Mouse (Mus musculus) ES-Bruce4 (cell line): ENCODE measurements around the gene Gm21987. TPM values are rescaled to one million over a fixed set of nuclear protein-coding genes. Genes with fewer than 3 reads are reported as not detected.
A peak's percentile ranks its signal among the peaks of the same experiment; 100 is the strongest.
"Not testable (repeated sequence)": the region's sequence is repeated elsewhere in the genome, so short reads cannot be mapped to it uniquely, and the experiment has no call there.

Experiments
- H3K27ac ChIP-seq: 2 replicates; pipeline ENCODE4 v1.5.1; 2012; ENCODE audit warnings: low read length, inconsistent platforms; ENCODE audit not compliant: insufficient read depth
- H3K27me3 ChIP-seq: 2 replicates; pipeline ENCODE4 v1.6.1; 2012; ENCODE audit warnings: mild to moderate bottlenecking, low read length, inconsistent platforms; ENCODE audit not compliant: control insufficient read depth, poor library complexity, insufficient read depth, severe bottlenecking
- H3K36me3 ChIP-seq: 2 replicates; pipeline ENCODE4 v1.6.1; 2012; ENCODE audit warnings: inconsistent platforms, mild to moderate bottlenecking, low read length, moderate library complexity; ENCODE audit not compliant: control insufficient read depth, poor library complexity, insufficient read depth, severe bottlenecking
- H3K4me1 ChIP-seq: one replicate; pipeline ENCODE4 v1.8.1; 2011; ENCODE audit warnings: low read length; ENCODE audit not compliant: control insufficient read depth, insufficient read depth
- H3K4me3 ChIP-seq: 2 replicates; pipeline ENCODE4 v1.5.1; 2011; ENCODE audit warnings: low read depth, mild to moderate bottlenecking, low read length
- H3K9ac ChIP-seq: 2 replicates; pipeline ENCODE4 v1.6.1; 2012; ENCODE audit warnings: low read depth, mild to moderate bottlenecking, inconsistent platforms; ENCODE audit not compliant: poor library complexity, severe bottlenecking
- H3K9me3 ChIP-seq: replicated peaks from 2 replicates; pipeline ENCODE4 v1.6.1; 2012; ENCODE audit warnings: mild to moderate bottlenecking, low read length, inconsistent platforms; ENCODE audit not compliant: control insufficient read depth, poor library complexity, insufficient read depth, severe bottlenecking
- CTCF ChIP-seq: IDR thresholded peaks from one replicate; pipeline ENCODE4 v1.8.1; 2011; ENCODE audit warnings: low read depth, low read length
- EP300 ChIP-seq: IDR thresholded peaks from 2 replicates; pipeline ENCODE4 v1.6.1; 2011; ENCODE audit warnings: low read depth, low read length; ENCODE audit not compliant: insufficient read depth
- POLR2A ChIP-seq: IDR thresholded peaks from one replicate; pipeline ENCODE4 v1.8.1; 2011; ENCODE audit warnings: low read length; ENCODE audit not compliant: insufficient read depth
- polyA plus RNA-seq: library from polyadenylated mRNA; stranded (reverse); fragments of >200 nt; gene quantifications from 2 replicates; pipeline ENCODE4 v1.2.4, GENCODE M21; 2011; ENCODE audit warnings: low read depth; ENCODE audit not compliant: missing spikeins, insufficient read depth, insufficient read length

Gm21987 gene
- polyA plus RNA-seq, 1 experiment = not detected

GRCm38 (mm10) chr16:38324311-38324710, 22.5 kb upstream of the Gm21987 start:
- H3K27ac ChIP-seq = no peak overlapping the region
- H3K4me1 ChIP-seq = no peaks in the 10 kb centered on the region
- H3K9me3 ChIP-seq = no peaks in the 10 kb centered on the region
- H3K27me3 ChIP-seq = no peaks in the 10 kb centered on the region
- H3K9ac ChIP-seq = no peak overlapping the region
- TF ChIP-seq EP300 (no peak), POLR2A (no peak), CTCF (no peak)
- H3K4me3 ChIP-seq = no peak overlapping the region
- no peaks in the 10 kb centered on the region for H3K36me3 ChIP-seq

DNA sequence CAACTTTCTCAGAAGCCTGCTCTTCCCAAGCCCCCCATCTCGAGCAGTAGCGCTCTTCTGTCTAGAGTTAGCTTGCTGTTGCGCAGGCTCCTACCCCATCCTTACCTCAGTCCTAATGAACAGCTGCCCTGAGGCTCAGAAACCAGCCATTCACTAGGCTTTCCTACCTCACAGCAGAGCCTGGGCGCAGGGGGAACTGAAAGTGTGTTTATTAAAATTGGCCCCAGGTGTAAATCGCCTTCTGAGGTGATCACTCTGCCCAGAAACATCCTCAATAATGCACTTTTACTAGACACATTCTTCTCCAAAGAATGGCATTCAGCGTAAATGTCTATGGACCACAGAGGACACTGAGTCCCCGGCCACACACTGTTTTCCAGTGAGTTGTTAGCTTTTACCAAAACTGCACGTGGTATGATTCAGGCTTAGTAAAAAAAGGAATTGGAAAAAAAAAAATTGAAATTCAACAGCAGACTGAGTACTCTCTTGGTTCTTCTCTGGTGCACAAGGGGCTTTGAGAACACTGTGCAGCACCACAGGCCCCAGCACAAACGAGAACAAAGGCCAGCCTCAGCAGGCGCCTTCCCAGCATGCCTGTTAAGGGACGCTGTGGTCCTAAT, 20.0 kb upstream of the Gm21987 start:
- no peaks in the 10 kb centered on the region for H3K27me3 ChIP-seq
- TF ChIP-seq CTCF (no peak), EP300 (no peak), POLR2A (no peak)
- H3K9ac ChIP-seq = no peak overlapping the region
- no peaks in the 10 kb centered on the region for H3K4me1 ChIP-seq
- H3K36me3 ChIP-seq = no peaks in the 10 kb centered on the region
- H3K4me3 ChIP-seq = no peak overlapping the region
- H3K9me3 ChIP-seq = no peaks in the 10 kb centered on the region
- H3K27ac ChIP-seq = no peak overlapping the region

GRCm38 (mm10) chr16:38329340-38329739, 17.5 kb upstream of the Gm21987 start:
- TF ChIP-seq POLR2A (no peak), CTCF (peak; percentile 19), EP300 (no peak)
- Histone ChIP-seq H3K4me1 (no peaks in the 10 kb centered on the region), H3K27me3 (no peaks in the 10 kb centered on the region), H3K4me3 (no peak overlapping the region), H3K9ac (no peak overlapping the region), H3K36me3 (no peaks in the 10 kb centered on the region), H3K27ac (no peak overlapping the region), H3K9me3 (no peaks in the 10 kb centered on the region)

DNA sequence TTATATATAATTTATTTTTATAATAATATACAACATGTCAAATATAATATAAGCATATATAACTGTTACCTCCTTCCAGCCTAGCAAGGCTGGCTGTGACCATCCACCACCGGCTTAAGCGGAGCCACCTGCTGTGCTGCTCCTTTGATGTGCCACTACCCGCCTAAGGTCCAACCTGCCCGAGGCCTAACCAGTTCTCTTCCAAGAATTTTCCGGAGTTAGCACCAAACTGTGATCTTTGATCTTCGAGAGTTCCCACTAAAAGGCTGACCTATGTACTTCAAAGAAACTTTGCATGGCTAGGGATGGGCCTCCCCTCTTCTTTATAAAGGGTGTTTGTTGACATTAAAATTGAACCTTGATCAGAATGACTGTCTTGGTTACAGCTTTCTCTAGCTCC, 12.4 kb upstream of the Gm21987 start:
- Histone ChIP-seq H3K36me3 (no peaks in the 10 kb centered on the region), H3K27me3 (no peaks in the 10 kb centered on the region), H3K4me3 (no peak overlapping the region), H3K27ac (no peak overlapping the region), H3K9me3 (no peaks in the 10 kb centered on the region), H3K4me1 (no peaks in the 10 kb centered on the region), H3K9ac (no peak overlapping the region)
- TF ChIP-seq POLR2A (no peak), CTCF (no peak), EP300 (no peak)

- peak; percentile 9 for TF ChIP-seq CTCF
- not testable (repeated sequence) for H3K9me3 ChIP-seq, H3K27me3 ChIP-seq
Observed at GRCm38 (mm10) chr16:38338077-38338476, 8.8 kb upstream of the Gm21987 start.

GRCm38 (mm10) chr16:38341396-38342324, 5.2 kb upstream of the Gm21987 start, which contains the start of gene Maats1:
TSS of gene Maats1 (minus strand) at chr16:38342143.
- H3K36me3 ChIP-seq = no peaks in the 10 kb centered on the region
- no peak within 1 kb of the TSS for H3K9ac ChIP-seq
- peak within 1 kb of the TSS; percentile 61 for H3K4me3 ChIP-seq
- no peaks in the 10 kb centered on the region for H3K4me1 ChIP-seq
- TF ChIP-seq CTCF (no peak), POLR2A (no peak), EP300 (no peak)
- no peaks in the 10 kb centered on the region for H3K27me3 ChIP-seq
- H3K27ac ChIP-seq = no peak within 1 kb of the TSS
- no peaks in the 10 kb centered on the region for H3K9me3 ChIP-seq

More at GRCm38 (mm10) chr16:38338077-38338476, 8.8 kb upstream of the Gm21987 start:
- H3K4me1 ChIP-seq, H3K36me3 ChIP-seq, H3K27ac ChIP-seq, H3K9ac ChIP-seq, H3K4me3 ChIP-seq: not testable (repeated sequence)
